Mouse (Mus musculus) gastrocnemius, postnatal 4 days (tissue): ENCODE results near the gene Btk. TPM values are rescaled to one million over a fixed set of nuclear protein-coding genes. Genes with fewer than 3 reads are reported as not detected.

Source experiments
- total RNA-seq, 2 experiments: library from RNA; stranded (reverse); gene quantifications; 2 replicates each; pipeline ENCODE4 v1.2.3; 2021

Btk gene
- total RNA-seq, 2 experiments from 2014 or later = 1.6 to 2.0 TPM

Other genes with a start within 250 kb of the Btk start
- gene Drp2, start 179.0 kb downstream of the Btk start, total RNA-seq = 10 to 100 TPM; 12.6 to 17.3 TPM
- gene Taf7l, start 107.1 kb downstream of the Btk start, total RNA-seq = not detected
- 10 to 100 TPM; 17.1 to 18.1 TPM for gene Timm8a1, start 41.7 kb downstream of the Btk start, total RNA-seq
- 100 to 1,000 TPM; 345 to 347 TPM for gene Rpl36a, start 2.1 kb upstream of the Btk start, total RNA-seq
- gene Gla, start 17.6 kb upstream of the Btk start, total RNA-seq = 1 to 10 TPM; 2.4 to 2.9 TPM
- 10 to 100 TPM; 75.2 to 82.0 TPM for gene Hnrnph2, start 17.6 kb upstream of the Btk start, total RNA-seq
- gene Armcx4, start 102.9 kb upstream of the Btk start, total RNA-seq = 10 to 100 TPM; 61.9 to 63.9 TPM
- 10 to 100 TPM; 22.0 to 25.5 TPM for gene Armcx1, start 134.4 kb upstream of the Btk start, total RNA-seq
- 10 to 100 TPM; 23.0 to 24.4 TPM for gene Armcx6, start 167.8 kb upstream of the Btk start, total RNA-seq
- 10 to 100 TPM; 72.8 to 80.9 TPM for gene Armcx3, start 173.0 kb upstream of the Btk start, total RNA-seq
- gene Armcx2, start 225.7 kb upstream of the Btk start, total RNA-seq = 10 to 100 TPM; 67.5 to 87.0 TPM